Mouse (Mus musculus): ENCODE results near the gene Pglyrp2. TPM values are rescaled to one million over a fixed set of nuclear protein-coding genes. Genes with fewer than 3 reads are reported as not detected.

Gene Pglyrp2
- polyA plus RNA-seq, 1 experiment from 2014 or later, result not detected

DNA sequence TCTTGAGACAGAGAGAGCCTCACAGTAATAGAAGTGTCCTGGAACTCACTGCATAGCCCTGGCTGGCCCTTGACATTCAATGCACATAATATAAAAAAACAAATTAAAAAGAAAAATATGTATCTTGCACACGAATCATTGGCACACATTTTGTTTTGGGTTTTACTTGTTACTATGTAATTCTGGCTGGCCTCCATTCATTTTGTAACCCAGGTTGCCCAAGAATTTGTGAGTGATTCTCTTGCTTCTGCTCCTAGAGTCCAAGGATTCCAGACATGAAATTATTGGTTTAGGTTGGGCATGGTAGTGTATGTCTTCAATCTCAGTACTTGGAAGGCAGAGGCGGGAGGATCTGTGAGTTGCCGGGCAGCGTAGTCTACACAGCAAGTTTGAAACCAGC, 13.1 kb upstream of the Pglyrp2 start:
- peaks cover 4% of the 10 kb centered on the region; the same call in 1 of the 2 replicates for H3K27me3 ChIP-seq
- no peaks in the 10 kb centered on the region for H3K36me3 ChIP-seq (replicated peaks)
- H3K4me1 ChIP-seq, result no peaks in the 10 kb centered on the region
- 96% methylated on average over 4 of the region's 4 CpGs for WGBS
- no peak for ATAC-seq (ENCODE audit: low FRiP score)
- H3K9me3 ChIP-seq, result no peaks in the 10 kb centered on the region
- H3K9ac ChIP-seq, result no peak overlapping the region
- H3K4me3 ChIP-seq (replicated peaks), result no peak overlapping the region
- no peak overlapping the region for H3K4me2 ChIP-seq
- no peak overlapping the region for H3K27ac ChIP-seq

GRCm38 (mm10) chr17:32435151-32435550, 11.2 kb upstream of the Pglyrp2 start:
- no peak overlapping the region for H3K27ac ChIP-seq
- H3K9me3 ChIP-seq, result no peaks in the 10 kb centered on the region
- no peaks in the 10 kb centered on the region for H3K27me3 ChIP-seq
- H3K4me2 ChIP-seq, result no peak overlapping the region
- no peak overlapping the region for H3K9ac ChIP-seq
- ATAC-seq (ENCODE audit: low FRiP score), result no peak
- H3K4me3 ChIP-seq (replicated peaks), result no peak overlapping the region
- WGBS, result 73% methylated on average over 5 of the region's 5 CpGs
- no peaks in the 10 kb centered on the region for H3K36me3 ChIP-seq (replicated peaks)
- no peaks in the 10 kb centered on the region for H3K4me1 ChIP-seq

DNA sequence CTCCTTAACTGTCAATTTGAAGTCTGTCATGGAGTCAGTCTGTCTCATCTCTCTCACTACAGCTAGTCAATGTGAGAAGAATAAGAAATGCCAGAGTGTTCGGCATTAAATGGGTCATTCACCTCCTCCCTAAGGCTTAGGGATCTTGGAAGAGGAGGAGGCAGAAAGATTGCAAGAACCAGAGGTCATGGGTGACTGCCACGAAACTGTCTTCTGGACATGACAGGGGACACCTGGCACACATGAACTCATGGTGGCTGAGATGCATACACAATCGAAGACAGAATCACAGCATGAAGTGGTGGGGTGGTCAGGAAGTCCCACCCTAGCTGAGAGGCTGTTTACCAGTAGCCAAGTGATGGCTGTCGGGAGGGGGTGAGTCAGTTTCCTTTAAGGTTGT, 10.4 kb upstream of the Pglyrp2 start:
- WGBS, result 78% methylated on average over 4 of the region's 4 CpGs
- no peaks in the 10 kb centered on the region for H3K27me3 ChIP-seq
- H3K36me3 ChIP-seq (replicated peaks), result no peaks in the 10 kb centered on the region
- no peaks in the 10 kb centered on the region for H3K9me3 ChIP-seq
- no peak overlapping the region for H3K4me2 ChIP-seq
- no peaks in the 10 kb centered on the region for H3K4me1 ChIP-seq
- H3K27ac ChIP-seq, result no peak overlapping the region
- H3K4me3 ChIP-seq (replicated peaks), result no peak overlapping the region
- H3K9ac ChIP-seq, result no peak overlapping the region
- no peak for ATAC-seq (ENCODE audit: low FRiP score)

- WGBS, result 61% methylated on average over 3 of the region's 3 CpGs
- H3K9me3 ChIP-seq, result no peaks in the 10 kb centered on the region
- no peak overlapping the region for H3K4me2 ChIP-seq
- no peak overlapping the region for H3K27ac ChIP-seq
- no peak for ATAC-seq (ENCODE audit: low FRiP score)
- H3K4me3 ChIP-seq (replicated peaks), result no peak overlapping the region
- no peaks in the 10 kb centered on the region for H3K36me3 ChIP-seq (replicated peaks)
- no peak overlapping the region for H3K9ac ChIP-seq
- H3K27me3 ChIP-seq, result peaks cover 7% of the 10 kb centered on the region; the same call in 1 of the 2 replicates
- H3K4me1 ChIP-seq, result no peaks in the 10 kb centered on the region
Observed at GRCm38 (mm10) chr17:32431972-32432371, 8.0 kb upstream of the Pglyrp2 start.

DNA sequence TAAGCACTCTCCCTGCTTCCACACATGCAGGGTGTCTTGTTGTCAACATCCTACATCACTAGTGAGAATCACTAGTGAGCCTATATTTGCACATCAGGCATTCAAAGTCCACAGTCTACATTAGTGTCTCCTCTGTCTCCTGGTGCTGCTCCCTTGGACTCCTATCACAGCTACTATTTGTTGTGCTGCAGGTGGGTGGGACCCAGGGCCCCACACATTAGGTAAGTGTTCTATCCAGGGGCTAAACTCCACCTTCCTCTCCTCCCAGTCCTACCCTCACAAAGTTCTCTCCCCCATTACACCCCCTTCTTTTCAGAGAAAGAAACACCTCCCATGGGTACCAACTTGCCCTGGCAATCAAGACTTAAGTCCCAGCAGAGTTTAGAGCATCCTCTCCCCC, 2.6 kb upstream of the Pglyrp2 start:
- ATAC-seq (ENCODE audit: low FRiP score), result no peak
- peaks cover 7% of the 10 kb centered on the region; the same call in 1 of the 2 replicates for H3K27me3 ChIP-seq
- no peak overlapping the region for H3K27ac ChIP-seq
- no peak overlapping the region for H3K4me2 ChIP-seq
- H3K36me3 ChIP-seq (replicated peaks), result no peaks in the 10 kb centered on the region
- H3K4me1 ChIP-seq, result no peaks in the 10 kb centered on the region
- no peak overlapping the region for H3K9ac ChIP-seq
- H3K9me3 ChIP-seq, result no peaks in the 10 kb centered on the region
- no peak overlapping the region for H3K4me3 ChIP-seq (replicated peaks)

DNA sequence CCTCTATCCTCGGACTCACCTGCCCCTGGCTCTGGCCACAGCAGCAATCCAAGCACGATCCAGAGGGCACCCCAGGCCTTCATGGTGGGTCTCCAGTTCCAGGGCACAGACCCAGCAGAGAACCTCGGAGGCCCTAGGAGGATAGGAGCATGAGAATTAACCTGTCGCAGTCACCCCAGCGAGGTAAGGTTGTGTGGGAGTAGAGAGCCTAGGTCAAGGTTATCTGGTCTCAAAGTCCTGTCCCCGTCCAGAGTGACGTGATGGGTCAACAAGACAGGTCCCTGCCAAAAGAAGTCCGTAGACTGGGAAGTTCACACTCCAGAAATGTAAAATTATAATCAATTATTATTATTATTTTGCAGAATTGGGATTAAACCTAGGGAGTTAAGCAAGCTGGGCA, 3.2 kb downstream of the Pglyrp2 start:
- no peaks in the 10 kb centered on the region for H3K4me1 ChIP-seq
- peaks cover 18% of the 10 kb centered on the region for H3K27me3 ChIP-seq
- no peak overlapping the region for H3K4me2 ChIP-seq
- H3K4me3 ChIP-seq (replicated peaks), result no peak overlapping the region
- no peaks in the 10 kb centered on the region for H3K36me3 ChIP-seq (replicated peaks)
- no peak overlapping the region for H3K27ac ChIP-seq
- H3K9ac ChIP-seq, result no peak overlapping the region
- ATAC-seq (ENCODE audit: low FRiP score), result no peak
- 84% methylated on average over 8 of the region's 8 CpGs for WGBS
- no peaks in the 10 kb centered on the region for H3K9me3 ChIP-seq

- ATAC-seq (ENCODE audit: low FRiP score), result no peak
Observed at GRCm38 (mm10) chr17:32419989-32420388, 4.0 kb downstream of the Pglyrp2 start.

GRCm38 (mm10) chr17:32416771-32417170, 7.2 kb downstream of the Pglyrp2 start:
- ATAC-seq (ENCODE audit: low FRiP score), result no peak
- Histone ChIP-seq H3K9ac (no peak overlapping the region), H3K4me3 (replicated peaks) (no peak overlapping the region), H3K9me3 (no peaks in the 10 kb centered on the region), H3K36me3 (replicated peaks) (no peaks in the 10 kb centered on the region), H3K27me3 (peaks cover 34% of the 10 kb centered on the region), H3K4me1 (no peaks in the 10 kb centered on the region), H3K4me2 (no peak overlapping the region), H3K27ac (no peak overlapping the region)
- 95% methylated on average over 14 of the region's 14 CpGs for WGBS

More at GRCm38 (mm10) chr17:32419989-32420388, 4.0 kb downstream of the Pglyrp2 start:
- WGBS, result 76% methylated on average over 2 of the region's 2 CpGs
- no peak overlapping the region for H3K9ac ChIP-seq
- H3K27ac ChIP-seq, result no peak overlapping the region
- no peaks in the 10 kb centered on the region for H3K4me1 ChIP-seq
- no peaks in the 10 kb centered on the region for H3K9me3 ChIP-seq
- no peak overlapping the region for H3K4me3 ChIP-seq (replicated peaks)
- peaks cover 26% of the 10 kb centered on the region for H3K27me3 ChIP-seq
- no peak overlapping the region for H3K4me2 ChIP-seq
- no peaks in the 10 kb centered on the region for H3K36me3 ChIP-seq (replicated peaks)

DNA sequence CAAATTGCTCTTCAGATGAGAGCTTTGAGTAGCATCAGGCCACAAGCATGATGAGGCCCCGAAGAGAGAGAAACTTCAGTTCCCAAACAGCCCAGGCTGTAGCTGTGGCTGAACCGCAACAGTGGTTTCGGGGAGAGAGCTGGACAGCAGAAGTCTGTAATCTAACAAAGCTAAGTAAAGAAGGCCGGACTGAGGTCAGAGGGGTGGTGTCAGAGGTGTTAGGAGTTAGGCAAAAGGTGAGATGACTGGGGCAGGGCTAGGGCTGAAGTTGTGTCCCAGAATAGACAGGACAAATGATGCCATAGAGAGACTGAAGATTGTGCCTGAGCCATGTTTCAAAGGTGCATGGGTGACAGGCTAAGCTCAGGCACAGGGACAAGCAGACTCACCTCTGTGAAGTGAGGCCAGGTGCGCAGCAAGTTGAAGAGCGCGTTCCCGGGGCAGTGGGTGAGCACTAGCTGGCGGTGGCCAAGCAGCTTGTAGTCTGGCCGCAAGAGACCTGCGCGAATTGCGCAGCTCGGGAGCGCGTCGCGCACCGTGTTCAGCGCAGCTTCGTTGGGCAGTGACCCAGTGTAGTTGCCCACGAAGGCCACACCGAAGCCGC, 8.4 kb downstream of the Pglyrp2 start:
- 52% methylated on average over 24 of the region's 24 CpGs for WGBS
- H3K4me2 ChIP-seq, result no peak overlapping the region
- H3K27ac ChIP-seq, result no peak overlapping the region

GRCm38 (mm10) chr17:32411898-32412297, 12.1 kb downstream of the Pglyrp2 start:
- 87% methylated on average over 6 of the region's 6 CpGs for WGBS
- Histone ChIP-seq H3K9me3 (no peaks in the 10 kb centered on the region), H3K27ac (no peak overlapping the region), H3K4me3 (replicated peaks) (no peak overlapping the region), H3K4me1 (no peaks in the 10 kb centered on the region), H3K4me2 (no peak overlapping the region), H3K27me3 (peaks cover 29% of the 10 kb centered on the region), H3K36me3 (replicated peaks) (no peaks in the 10 kb centered on the region), H3K9ac (no peak overlapping the region)
- no peak for ATAC-seq (ENCODE audit: low FRiP score)

More for the DNA sequence above, 8.4 kb downstream of the Pglyrp2 start:
- H3K9me3 ChIP-seq, result no peaks in the 10 kb centered on the region
- no peaks in the 10 kb centered on the region for H3K36me3 ChIP-seq (replicated peaks)
- no peak overlapping the region for H3K4me3 ChIP-seq (replicated peaks)
- H3K4me1 ChIP-seq, result no peaks in the 10 kb centered on the region
- ATAC-seq (ENCODE audit: low FRiP score), result no peak
- no peak overlapping the region for H3K9ac ChIP-seq
- peaks cover 36% of the 10 kb centered on the region for H3K27me3 ChIP-seq

DNA sequence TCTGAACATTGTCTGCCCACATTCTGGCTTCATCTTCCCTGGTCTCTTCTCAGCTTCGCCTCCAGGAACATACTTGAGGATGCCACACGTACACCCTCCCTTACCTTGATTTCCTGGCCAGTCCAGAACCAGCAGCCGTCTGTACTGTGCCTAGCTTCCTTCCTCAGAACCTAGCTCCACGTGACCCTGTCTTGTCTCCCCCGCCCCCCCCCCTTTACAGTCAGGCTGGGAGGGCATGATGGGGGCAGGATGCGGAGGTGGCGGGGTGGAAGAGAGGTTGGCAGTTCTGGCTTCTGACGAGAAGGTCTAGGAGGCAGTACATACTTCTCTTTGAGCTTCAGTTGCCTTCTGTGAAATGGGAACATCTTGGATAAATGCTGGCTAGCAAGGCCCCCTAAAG, 20.6 kb downstream of the Pglyrp2 start, which contains the start of gene Rasal3:
Gene Rasal3, minus strand, starts transcription at position 167 of the 400 bp plus-strand sequence.
- H3K9ac ChIP-seq, result no peak within 1 kb of the TSS
- no peak for ATAC-seq (ENCODE audit: low FRiP score)
- H3K27ac ChIP-seq, result no peak within 1 kb of the TSS
- no peaks in the 10 kb centered on the region for H3K9me3 ChIP-seq
- no peak within 1 kb of the TSS for H3K4me3 ChIP-seq (replicated peaks)
- 80% methylated on average over 8 of the region's 8 CpGs for WGBS
- peaks cover 15% of the 10 kb centered on the region for H3K27me3 ChIP-seq
- H3K4me2 ChIP-seq, result no peak within 1 kb of the TSS
- no peaks in the 10 kb centered on the region for H3K36me3 ChIP-seq (replicated peaks)
- no peaks in the 10 kb centered on the region for H3K4me1 ChIP-seq

DNA sequence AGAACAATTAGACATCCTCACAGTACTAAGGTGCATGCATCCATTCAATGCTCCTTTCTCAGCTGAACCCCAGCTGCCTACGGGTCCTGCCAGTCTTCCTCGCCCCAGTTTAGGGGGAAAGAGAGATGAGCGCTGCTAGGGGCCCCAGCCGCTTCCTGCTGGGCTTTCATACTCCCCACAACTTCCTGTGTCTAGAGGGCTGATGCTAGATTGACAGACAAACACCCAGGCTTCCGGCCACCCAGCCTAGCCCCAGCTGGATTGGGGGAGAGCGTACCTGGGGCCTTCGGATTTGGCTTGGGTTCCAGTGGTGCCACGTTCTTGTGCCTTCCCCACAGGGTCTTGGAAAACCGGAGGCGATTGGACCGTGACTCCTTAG, 21.2 kb downstream of the Pglyrp2 start:
- no peak overlapping the region for H3K27ac ChIP-seq
- no peaks in the 10 kb centered on the region for H3K36me3 ChIP-seq (replicated peaks)
- peaks cover 21% of the 10 kb centered on the region for H3K27me3 ChIP-seq
- H3K9ac ChIP-seq, result no peak overlapping the region
- WGBS, result 83% methylated on average over 11 of the region's 11 CpGs
- no peaks in the 10 kb centered on the region for H3K9me3 ChIP-seq
- H3K4me2 ChIP-seq, result no peak overlapping the region
- H3K4me1 ChIP-seq, result no peaks in the 10 kb centered on the region
- no peak overlapping the region for H3K4me3 ChIP-seq (replicated peaks)
- ATAC-seq (ENCODE audit: low FRiP score), result no peak

GRCm38 (mm10) chr17:32402011-32402778, 21.8 kb downstream of the Pglyrp2 start:
- H3K27ac ChIP-seq, result no peak overlapping the region
- H3K9ac ChIP-seq, result no peak overlapping the region
- ATAC-seq (ENCODE audit: low FRiP score), result no peak
- H3K4me2 ChIP-seq, result no peak overlapping the region
- H3K4me1 ChIP-seq, result no peaks in the 10 kb centered on the region
- no peak overlapping the region for H3K4me3 ChIP-seq (replicated peaks)
- H3K27me3 ChIP-seq, result peaks cover 27% of the 10 kb centered on the region
- no peaks in the 10 kb centered on the region for H3K9me3 ChIP-seq
- WGBS, result 85% methylated on average over 9 of the region's 9 CpGs
- H3K36me3 ChIP-seq (replicated peaks), result no peaks in the 10 kb centered on the region
